Mouse (Mus musculus): ENCODE measurements around the gene Rbm19.

DNA sequence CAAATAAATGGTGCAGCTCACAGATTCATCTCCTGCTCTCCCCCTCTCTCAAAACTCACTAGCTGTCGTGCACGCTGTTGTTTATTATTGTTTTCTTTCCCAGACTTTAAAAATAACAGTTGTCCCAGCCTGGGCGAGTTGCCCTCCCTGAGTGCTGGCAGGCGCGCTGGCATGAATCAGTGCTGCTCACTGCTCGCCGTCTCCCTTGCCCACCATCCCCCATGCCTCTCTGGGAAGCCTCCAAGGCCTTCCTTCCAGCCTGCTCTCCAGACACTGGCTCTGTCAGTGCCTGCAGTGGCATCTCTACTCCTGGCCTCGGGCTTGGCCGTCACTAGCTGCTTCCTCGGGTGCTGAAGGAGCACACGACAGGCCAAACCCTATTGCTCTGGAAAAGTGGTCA is 48.2 kb downstream of the Rbm19 start:
- no peak for TF ChIP-seq CTCF (IDR thresholded peaks at IDR 0.05; ENCODE audit: borderline replicate concordance, insufficient read depth, low read depth, low read length)
- no peak for TF ChIP-seq POLR2A (IDR thresholded peaks at IDR 0.05; ENCODE audit: borderline replicate concordance, insufficient read depth, low read length)
